Mouse (Mus musculus): ENCODE data around the gene Snrnp70.
"Not testable (repeated sequence)": the region's sequence is repeated elsewhere in the genome, so short reads cannot be mapped to it uniquely, and the experiment has no call there.

The Snrnp70 gene

GRCm38 (mm10) chr7:45368178-45368577 is 27.4 kb downstream of the Snrnp70 start:
- DNase-seq (ENCODE audit: low read depth) = no peak

DNA sequence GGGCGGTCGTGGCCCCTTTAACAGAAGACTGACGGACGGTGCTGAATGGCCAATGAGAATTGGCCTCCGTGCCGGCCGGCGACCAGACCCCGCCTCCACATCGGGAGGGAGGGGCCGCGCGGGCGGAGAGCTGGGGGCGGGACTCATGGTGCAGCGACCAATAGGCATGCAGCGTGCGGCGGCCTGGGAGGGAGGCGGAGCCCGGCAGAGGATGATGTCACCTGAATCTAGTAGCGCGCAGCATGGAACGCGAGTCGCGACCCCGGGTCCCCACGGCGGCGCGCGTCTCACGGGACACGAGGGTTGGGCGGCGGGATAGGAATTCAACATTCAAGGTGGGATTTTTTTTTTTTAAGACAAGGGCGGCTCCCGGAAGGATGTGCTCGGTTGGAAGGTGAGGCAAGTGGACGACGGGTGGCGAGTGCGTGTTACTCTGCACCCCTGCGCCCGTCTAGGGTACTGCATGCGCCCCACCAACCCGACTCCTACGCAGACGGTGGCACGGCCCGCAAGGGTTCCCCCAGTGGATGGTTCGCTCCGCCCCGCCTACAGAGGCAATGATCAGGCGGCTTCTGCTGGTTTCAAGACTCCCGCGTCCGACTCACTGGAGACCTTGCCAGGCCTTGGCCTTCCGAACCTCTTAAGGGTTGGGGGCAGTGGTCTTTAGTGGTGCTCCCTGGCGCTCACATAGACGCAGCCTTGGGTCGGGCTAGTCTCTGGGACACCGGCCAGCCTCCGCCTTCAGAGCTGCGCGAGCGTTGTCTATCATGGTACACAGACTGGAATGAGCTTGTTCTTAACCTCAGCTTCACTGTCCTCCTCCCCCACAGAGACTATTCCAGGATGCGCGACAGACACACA is 28.3 kb downstream of the Snrnp70 start:
- peak; percentile 97 for DNase-seq (ENCODE audit: low read depth)

DNA sequence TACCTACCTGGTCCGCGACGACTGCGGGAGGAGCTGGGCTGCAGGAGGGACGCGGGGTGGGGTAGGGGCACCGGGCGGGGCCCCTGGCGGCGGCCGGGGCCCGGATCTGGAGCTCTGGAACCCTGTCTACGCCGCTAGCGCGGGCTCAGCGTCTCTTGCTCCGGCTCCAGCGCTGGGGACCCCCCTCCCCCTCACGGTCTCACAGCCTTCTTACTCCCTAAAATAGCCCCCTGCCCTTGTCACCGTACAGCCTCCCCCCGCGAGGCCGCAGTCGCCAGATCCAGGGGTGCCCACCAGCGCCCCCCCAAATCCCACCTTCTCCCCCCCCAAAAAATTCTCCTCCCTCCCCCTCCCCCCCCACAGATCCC is 28.9 kb downstream of the Snrnp70 start, which contains the start of gene Ppfia3:
Ppfia3 (minus strand) TSS at position 368 of the 368 bp plus-strand sequence.
- no peak for DNase-seq (ENCODE audit: low read depth)

- DNase-seq (ENCODE audit: low read depth) = no peak
Measured at GRCm38 (mm10) chr7:45365742-45366651, 29.5 kb downstream of the Snrnp70 start.

DNA sequence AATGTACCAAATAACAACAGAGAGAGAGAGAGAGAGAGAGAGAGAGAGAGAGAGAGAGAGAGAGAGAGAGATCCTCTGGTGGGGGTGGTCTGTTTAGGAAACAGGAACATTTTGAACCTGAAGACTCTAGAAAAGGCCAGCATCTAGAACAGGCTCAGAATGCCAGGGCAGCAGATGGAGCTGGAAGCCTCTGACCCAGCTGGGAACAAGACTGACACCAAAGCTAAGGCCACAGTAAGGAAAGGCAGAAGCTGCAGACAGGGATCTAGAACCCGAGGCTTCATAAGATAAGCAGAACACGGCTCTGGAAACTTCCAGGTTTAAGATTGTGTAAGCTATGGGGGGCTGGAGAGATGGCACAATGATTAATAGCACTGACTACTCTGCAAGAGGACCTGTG is 31.6 kb downstream of the Snrnp70 start:
- no peak for DNase-seq (ENCODE audit: low read depth)

- DNase-seq (ENCODE audit: low read depth) = peak; percentile 51
Measured at GRCm38 (mm10) chr7:45362801-45363200, 32.7 kb downstream of the Snrnp70 start.

- no peak for DNase-seq (ENCODE audit: low read depth)
Measured at GRCm38 (mm10) chr7:45361243-45361804, 34.2 kb downstream of the Snrnp70 start.

DNA sequence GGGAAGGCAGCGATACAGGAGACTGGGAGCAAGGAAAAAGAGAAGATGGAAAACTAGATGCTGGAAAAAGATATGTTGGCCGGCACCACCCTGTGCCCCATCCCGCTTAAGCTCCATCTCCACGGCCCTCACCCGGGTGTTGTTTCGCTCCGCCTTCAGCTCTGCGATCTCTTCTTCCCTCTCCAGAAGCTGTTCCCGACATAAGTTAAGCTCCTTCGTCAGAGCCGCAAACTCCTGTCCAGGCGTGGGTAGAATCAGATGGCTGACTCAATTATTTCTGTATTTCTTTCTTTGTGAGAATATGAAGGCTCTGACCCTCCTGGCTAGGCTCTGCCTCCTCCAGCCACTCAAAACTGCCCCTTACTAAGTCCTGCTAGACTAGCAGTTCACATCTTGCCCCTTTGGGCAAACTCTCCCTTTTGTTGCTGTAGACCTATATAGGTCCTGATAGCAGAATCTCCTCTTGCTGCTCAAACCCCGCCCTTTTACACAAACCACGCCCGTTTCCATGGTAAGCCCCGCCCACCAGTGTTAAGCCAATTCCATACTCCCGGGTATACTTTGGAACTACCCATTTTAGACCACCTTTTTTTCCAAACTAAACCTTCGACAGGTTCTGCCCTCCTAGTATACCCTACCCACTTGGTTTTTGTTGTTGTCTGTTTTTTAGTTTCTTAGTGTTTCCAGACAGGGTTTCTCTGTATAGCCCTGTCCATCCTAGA is 35.0 kb downstream of the Snrnp70 start:
- DNase-seq (ENCODE audit: low read depth) = no peak

DNA sequence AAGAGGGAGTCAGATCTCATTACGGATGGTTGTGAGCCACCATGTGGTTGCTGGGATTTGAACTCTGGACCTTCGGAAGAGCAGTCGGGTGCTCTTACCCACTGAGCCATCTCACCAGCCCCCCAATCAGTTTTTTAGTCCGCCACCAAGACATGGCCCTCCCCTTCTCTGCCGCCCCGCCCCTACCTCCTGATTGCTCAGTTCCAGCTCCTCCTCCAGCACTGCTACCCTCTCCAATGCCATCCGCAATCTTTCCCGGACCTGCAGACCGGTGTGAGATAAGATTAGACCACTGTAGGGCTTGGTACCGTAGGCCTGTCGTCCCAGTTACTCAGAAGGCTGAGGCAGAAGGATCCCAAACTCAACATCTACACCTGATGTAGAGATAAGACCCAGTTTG is 36.5 kb downstream of the Snrnp70 start:
- DNase-seq (ENCODE audit: low read depth) = not testable (repeated sequence)

- no peak for DNase-seq (ENCODE audit: low read depth)
Measured at GRCm38 (mm10) chr7:45356087-45356486, 39.5 kb downstream of the Snrnp70 start.

DNA sequence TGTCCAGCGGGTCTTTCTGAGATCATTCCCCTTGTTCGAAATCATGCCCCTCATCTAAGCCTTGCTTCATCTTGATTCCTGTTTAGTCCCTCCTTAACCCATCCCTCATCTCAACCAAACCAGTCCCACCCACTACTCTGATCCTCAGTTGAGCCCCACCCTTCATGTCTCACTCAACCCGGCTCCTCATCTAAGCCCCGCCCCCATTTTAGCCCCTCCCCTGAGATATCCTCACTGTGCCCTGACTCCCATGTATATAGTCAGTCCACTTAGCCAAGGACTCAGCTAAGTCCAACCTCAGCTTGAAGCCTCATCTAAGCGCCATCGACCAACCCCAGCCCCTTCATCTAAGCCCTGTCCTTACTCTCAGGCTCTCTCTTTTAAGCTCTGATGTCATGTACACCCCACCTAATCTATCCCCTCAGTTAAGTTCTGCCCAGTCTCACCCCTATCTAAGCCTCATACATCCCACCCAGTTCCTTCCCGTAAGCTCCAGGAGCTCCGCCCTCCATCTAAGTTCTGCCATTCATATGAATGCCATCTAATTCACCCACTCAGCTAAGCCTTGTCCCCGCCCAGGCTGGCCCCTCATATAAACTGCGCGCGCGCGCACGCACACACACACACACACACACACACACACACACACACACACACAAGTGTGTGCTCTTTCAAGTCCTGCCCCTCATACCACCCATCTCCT is 40.1 kb downstream of the Snrnp70 start:
- no peak for DNase-seq (ENCODE audit: low read depth)

GRCm38 (mm10) chr7:45353041-45353440 is 42.5 kb downstream of the Snrnp70 start:
- DNase-seq (ENCODE audit: low read depth) = no peak

- no peak for DNase-seq (ENCODE audit: low read depth)
Measured at GRCm38 (mm10) chr7:45346905-45347304, 48.6 kb downstream of the Snrnp70 start.

- DNase-seq (ENCODE audit: low read depth) = peak; percentile 67
Measured at GRCm38 (mm10) chr7:45343543-45343942, 52.0 kb downstream of the Snrnp70 start.

- DNase-seq (ENCODE audit: low read depth) = peak; percentile 11
Measured at GRCm38 (mm10) chr7:45342081-45342480, 53.5 kb downstream of the Snrnp70 start.

GRCm38 (mm10) chr7:45341303-45341702 is 54.2 kb downstream of the Snrnp70 start:
- DNase-seq (ENCODE audit: low read depth) = peak; percentile 96

GRCm38 (mm10) chr7:45340669-45341068 is 54.9 kb downstream of the Snrnp70 start:
- peak; percentile 78 for DNase-seq (ENCODE audit: low read depth)

DNA sequence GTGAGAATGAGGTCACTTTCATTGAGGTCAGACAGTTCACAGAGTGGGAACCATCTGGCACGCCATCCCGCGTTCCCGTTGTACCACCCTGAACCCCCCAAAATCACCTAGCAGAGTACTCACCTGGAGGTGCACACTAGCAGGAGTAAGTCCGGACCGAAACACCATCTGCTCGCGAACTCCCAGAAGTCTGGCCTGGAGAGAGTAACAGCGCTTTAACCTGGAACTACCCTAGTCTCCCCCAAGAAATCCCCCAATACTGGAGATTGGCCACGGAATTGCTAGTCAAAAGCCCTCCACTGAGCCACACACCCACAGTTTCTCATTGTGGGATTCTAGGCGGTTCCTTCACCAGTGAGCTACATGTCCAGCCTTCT is 55.5 kb downstream of the Snrnp70 start:
- DNase-seq (ENCODE audit: low read depth) = peak; percentile 11

DNA sequence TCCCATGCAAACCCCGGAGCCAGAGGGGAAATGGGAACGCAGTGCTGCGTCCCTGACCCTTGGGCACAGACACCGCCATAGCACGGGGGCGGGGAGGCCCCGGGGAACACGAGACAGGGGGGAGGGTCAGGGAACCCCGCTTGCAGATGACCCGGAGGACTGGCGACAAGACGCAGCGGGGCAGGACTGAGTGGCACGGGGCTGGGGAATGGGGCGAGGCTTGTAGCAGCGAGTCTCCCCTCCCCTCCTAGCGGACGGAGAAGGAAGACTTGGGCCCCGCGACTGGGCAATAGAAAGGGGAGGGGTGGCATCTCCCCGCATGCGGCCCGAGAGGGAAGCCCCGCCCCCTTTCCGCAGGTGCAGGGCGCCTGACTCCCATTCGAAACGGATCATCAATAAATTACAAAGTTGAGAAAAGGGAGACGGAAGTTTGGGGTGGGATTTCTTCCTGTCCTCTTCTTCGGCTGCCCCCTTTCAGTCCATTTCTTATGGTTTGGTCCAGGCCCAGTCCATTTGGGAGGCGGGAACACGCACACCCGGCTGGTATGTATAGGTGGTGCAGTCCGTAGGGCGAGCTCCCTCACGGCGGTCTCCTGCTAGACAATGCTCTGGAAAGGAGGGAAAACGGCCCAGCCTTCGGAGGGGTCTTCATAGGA is 56.0 kb downstream of the Snrnp70 start:
- DNase-seq (ENCODE audit: low read depth) = peak; percentile 94

- DNase-seq (ENCODE audit: low read depth) = peak; percentile 80
Measured at GRCm38 (mm10) chr7:45338161-45338911, 57.2 kb downstream of the Snrnp70 start.

Data from 416B (cell line).